Mouse (Mus musculus) heart, embryonic 10.5 days (tissue): ENCODE measurements around the gene Gm2a. TPM values are rescaled to one million over a fixed set of nuclear protein-coding genes. Genes with fewer than 3 reads are reported as not detected.
"Not testable (repeated sequence)": the region's sequence is repeated elsewhere in the genome, so short reads cannot be mapped to it uniquely, and the experiment has no call there.

Experiments used
- DNase-seq: peaks from one replicate; pipeline ENCODE4 v3.0.0-alpha.2; 2017; ENCODE audit warnings: low spot score
- H3K27ac ChIP-seq: fragments of 300-500 bp; sonication (generic); 2 replicates; pipeline ENCODE4 v1.5.1; 2016; ENCODE audit warnings: mild to moderate bottlenecking
- H3K27me3 ChIP-seq: fragments of 300-500 bp; sonication (generic); 2 replicates; pipeline ENCODE4 v1.6.1; 2016; ENCODE audit warnings: mild to moderate bottlenecking; ENCODE audit not compliant: poor library complexity, insufficient read depth, severe bottlenecking
- H3K36me3 ChIP-seq: fragments of 300-500 bp; sonication (generic); 2 replicates; pipeline ENCODE4 v1.6.1; 2016; ENCODE audit warnings: mild to moderate bottlenecking, moderate library complexity
- H3K4me1 ChIP-seq: fragments of 300-500 bp; sonication (generic); 2 replicates; pipeline ENCODE4 v1.6.1; 2016; ENCODE audit warnings: mild to moderate bottlenecking
- H3K4me3 ChIP-seq: fragments of 300-500 bp; sonication (generic); 2 replicates; pipeline ENCODE4 v1.5.1; 2016; ENCODE audit warnings: mild to moderate bottlenecking, moderate library complexity
- H3K9me3 ChIP-seq: fragments of 300-500 bp; sonication (generic); 2 replicates; pipeline ENCODE4 v1.6.1; 2016; ENCODE audit warnings: mild to moderate bottlenecking, moderate library complexity
- WGBS: fragments of 180-500 bp; shearing (Covaris S2); methylation state at CpG from one replicate; pipeline ENCODE4 v1.1.7; 2016; 5-methylcytosine and 5-hydroxymethylcytosine counted together
- polyA plus RNA-seq: library from polyadenylated mRNA; unstranded; fragments of >200 nt; fragmentation: Nextera tagmentation; extraction: Ambion mirVana; gene quantifications from 2 replicates; pipeline ENCODE4 v1.2.1, GENCODE M21; 2016

The Gm2a gene
- polyA plus RNA-seq, 1 experiment from 2014 or later: 33.5 TPM

DNA sequence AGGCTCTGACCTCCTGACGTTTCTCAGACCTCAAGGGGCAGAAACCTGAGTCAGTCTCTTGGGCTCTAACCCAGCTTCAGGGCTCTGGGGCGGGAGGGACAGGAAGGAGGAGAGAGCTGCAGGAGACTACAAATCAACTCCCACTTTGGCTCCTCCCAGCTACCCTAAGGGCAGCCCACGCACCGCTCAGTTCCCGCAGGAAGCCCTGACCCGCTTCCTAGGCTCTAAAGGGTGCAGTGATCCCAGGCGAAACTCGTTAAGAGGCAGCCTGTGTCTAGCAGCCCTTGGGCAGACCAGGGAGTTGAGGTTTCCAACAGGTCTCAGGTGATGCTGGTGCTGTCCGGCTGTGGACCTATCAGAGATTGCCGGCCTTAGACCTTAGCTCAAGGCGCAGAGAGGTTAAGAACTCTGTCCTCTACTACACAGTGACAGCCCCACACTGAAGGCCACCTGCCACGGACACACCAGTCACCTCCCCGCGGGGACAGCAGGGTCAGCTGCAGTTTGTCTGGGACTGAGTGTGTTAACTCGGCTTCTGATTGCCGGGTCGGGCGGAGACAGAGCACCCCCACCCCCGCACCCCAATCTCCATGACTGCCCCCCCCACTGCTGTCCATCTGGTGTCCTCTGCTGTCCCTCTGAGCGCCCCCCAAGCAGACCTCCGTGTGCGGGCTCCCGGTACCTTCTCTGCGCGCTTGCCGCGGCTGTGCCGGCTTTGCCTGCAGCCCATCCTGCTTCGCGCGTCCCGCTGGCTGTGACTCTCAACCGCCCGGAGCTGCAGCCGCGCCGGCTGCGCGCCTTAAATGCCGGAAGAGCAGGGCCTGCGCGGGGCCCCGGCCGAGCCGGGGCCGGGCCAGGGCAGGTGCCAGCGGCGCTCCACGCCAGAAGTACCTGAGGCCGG, 20.3 kb upstream of the Gm2a start, which contains the start of gene Ccdc69:
Gene Ccdc69 (minus strand): TSS at position 801 of the 901 bp plus-strand sequence.
- under 1% methylated on average over 50 of the region's 50 CpGs for WGBS
- H3K27me3 ChIP-seq: no peaks in the 10 kb centered on the region
- peak within 1 kb of the TSS; percentile 62 for H3K4me3 ChIP-seq
- peak within 1 kb of the TSS; percentile 93 for H3K27ac ChIP-seq
- H3K4me1 ChIP-seq: peaks cover 48% of the 10 kb centered on the region
- DNase-seq: peak; percentile 82
- H3K36me3 ChIP-seq: no peaks in the 10 kb centered on the region
- H3K9me3 ChIP-seq: peaks cover 6% of the 10 kb centered on the region; the same call in 1 of the 2 replicates

DNA sequence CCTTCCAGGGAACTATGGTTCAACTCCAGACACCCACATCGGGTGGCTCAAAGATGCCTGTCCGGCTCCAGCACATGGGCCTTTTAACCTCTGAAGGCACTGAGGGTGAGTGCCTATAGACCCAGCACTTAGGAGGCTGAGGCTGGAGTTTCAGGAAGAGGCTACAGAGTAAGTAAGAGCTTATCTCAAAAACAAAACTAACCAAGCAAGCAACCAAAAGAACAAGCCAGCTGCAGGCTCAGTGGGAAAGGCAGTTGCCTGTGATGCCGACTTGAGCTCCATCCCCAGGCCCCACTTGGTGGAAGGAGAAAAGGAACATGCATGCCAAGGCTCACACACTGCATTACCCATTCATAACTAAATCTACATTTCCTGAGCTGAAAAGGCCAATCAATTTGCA, 19.4 kb upstream of the Gm2a start:
- no peak for DNase-seq
- no peaks in the 10 kb centered on the region for H3K36me3 ChIP-seq
- H3K4me1 ChIP-seq: peaks cover 41% of the 10 kb centered on the region
- H3K27me3 ChIP-seq: no peaks in the 10 kb centered on the region
- peak overlapping the region; percentile 93 for H3K27ac ChIP-seq
- peaks cover 6% of the 10 kb centered on the region; the same call in 1 of the 2 replicates for H3K9me3 ChIP-seq
- WGBS: 44% methylated on average over 3 of the region's 3 CpGs
- H3K4me3 ChIP-seq: peak overlapping the region; percentile 62

DNA sequence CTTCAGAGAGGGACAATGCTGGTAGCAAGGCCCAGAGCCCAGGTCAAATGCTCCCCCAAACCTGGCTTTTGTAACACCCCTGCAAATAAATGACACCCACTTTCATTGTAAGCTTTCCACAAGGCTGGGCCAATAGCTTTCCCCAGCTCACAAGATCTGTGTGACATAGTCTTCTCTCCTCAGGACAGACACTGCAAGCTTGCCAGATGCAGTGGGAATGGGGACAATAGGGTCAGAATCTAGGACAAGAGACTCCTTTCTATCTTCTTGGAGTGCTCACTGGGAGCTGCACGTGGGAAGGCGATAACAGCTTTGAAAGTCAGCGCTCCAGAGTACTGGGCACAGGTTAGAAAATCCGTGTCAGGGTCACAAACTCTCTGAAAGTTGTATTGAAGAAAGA, 18.7 kb upstream of the Gm2a start:
- 74% methylated on average over 4 of the region's 4 CpGs for WGBS
- no peak for DNase-seq
- no peak overlapping the region for H3K4me3 ChIP-seq
- H3K27me3 ChIP-seq: no peaks in the 10 kb centered on the region
- peaks cover 39% of the 10 kb centered on the region for H3K4me1 ChIP-seq
- H3K36me3 ChIP-seq: no peaks in the 10 kb centered on the region
- H3K27ac ChIP-seq: peak overlapping the region; percentile 5; the same call in 1 of the 2 replicates
- H3K9me3 ChIP-seq: peaks cover 6% of the 10 kb centered on the region; the same call in 1 of the 2 replicates

DNA sequence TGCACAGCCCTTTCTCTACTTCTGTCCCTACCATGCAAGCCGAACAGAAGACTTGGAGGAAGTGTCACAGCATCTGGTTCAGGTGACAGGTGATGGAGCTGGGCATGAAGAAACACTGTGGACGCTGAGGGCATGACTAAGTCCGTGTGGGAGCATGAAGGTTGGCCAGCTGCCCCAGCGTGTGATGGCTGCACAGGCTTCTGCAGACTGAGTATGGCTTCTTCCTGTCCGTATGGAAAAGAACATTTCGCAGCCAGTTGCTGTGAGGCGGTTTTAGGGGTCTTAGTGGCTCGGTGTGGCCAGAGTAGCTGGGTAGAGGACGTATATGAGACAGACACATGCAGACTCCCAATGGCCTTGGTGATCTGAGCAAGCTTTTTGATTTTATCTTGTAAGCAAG, 16.7 kb upstream of the Gm2a start:
- Histone ChIP-seq H3K36me3 (no peaks in the 10 kb centered on the region), H3K4me3 (no peak overlapping the region), H3K27me3 (no peaks in the 10 kb centered on the region), H3K27ac (no peak overlapping the region), H3K9me3 (peaks cover 6% of the 10 kb centered on the region; the same call in 1 of the 2 replicates), H3K4me1 (peaks cover 44% of the 10 kb centered on the region)
- 87% methylated on average over 9 of the region's 9 CpGs for WGBS
- DNase-seq: no peak

DNA sequence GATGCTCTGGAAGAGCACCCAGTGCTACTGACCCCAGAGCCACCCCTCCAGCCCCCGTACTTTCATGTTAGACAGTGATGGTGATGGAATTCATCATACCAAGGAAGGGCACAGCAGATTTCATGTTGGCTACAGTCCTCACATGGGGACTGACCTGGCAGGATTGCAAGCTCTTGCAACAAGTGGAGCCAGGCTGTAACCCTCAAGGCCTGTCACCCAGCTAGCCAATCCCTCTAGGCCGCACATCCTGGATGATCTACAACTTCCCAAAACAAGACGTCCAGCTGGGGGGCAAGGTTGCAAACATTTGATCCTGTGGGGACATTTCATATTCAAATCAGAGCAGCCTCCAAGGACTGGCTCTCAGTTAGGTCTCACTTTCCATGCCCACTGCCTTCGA, 13.3 kb upstream of the Gm2a start:
- Histone ChIP-seq H3K4me1 (peaks cover 14% of the 10 kb centered on the region), H3K9me3 (peaks cover 6% of the 10 kb centered on the region; the same call in 1 of the 2 replicates), H3K36me3 (no peaks in the 10 kb centered on the region), H3K27me3 (no peaks in the 10 kb centered on the region), H3K27ac (peak overlapping the region; percentile 89), H3K4me3 (no peak overlapping the region)
- no peak for DNase-seq
- WGBS: 61% methylated on average over 4 of the region's 4 CpGs

DNA sequence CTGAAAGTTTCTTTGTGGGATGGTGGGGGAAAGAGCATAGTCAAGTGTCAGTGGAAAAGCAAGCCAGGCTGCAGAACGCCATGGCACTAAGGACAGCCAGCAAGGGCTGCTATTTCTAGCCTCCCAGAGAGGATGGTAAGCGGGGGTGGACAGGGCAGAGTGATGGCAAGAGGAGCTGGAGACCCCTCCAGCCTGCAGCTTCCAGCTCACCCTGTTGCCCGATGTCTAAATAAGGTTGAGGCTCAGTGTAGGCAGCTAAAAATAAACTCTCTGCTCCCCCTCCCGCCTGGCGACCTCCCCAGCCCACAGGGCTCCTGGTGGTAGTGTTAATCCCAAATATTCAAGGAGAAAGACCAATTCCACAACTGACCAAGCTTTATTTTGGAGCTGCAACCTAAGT, 12.5 kb upstream of the Gm2a start:
- Histone ChIP-seq H3K4me1 (peaks cover 14% of the 10 kb centered on the region), H3K27me3 (no peaks in the 10 kb centered on the region), H3K4me3 (no peak overlapping the region), H3K9me3 (0 out of 2 replicates have a peak, but pooled peaks cover 2% of the 10 kb centered on the region), H3K27ac (peak overlapping the region; percentile 89), H3K36me3 (no peaks in the 10 kb centered on the region)
- WGBS: 28% methylated on average over 5 of the region's 5 CpGs
- DNase-seq: peak; percentile 87

DNA sequence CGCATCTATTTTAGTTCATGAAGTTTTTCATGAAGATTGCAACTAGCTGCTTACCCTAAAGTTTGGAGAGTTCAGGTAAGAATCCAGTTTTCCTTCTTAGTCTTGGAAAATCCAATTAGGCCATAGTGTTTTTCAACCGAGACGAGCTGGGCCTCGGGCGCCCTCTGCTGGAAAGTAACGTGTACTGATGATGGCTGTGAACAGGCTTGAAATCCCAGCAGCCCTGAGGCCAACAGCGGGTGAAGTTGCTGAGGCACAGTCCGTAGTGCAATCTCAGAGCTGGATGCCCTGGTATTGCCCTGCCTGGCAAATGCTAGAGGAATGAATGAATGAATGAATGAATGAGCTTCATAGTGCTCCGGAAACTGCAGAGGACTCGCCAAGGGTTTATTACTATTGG, 10.9 kb upstream of the Gm2a start:
- 6% methylated on average over 10 of the region's 10 CpGs for WGBS
- DNase-seq: peak; percentile 89
- peak overlapping the region; percentile 89 for H3K27ac ChIP-seq

DNA sequence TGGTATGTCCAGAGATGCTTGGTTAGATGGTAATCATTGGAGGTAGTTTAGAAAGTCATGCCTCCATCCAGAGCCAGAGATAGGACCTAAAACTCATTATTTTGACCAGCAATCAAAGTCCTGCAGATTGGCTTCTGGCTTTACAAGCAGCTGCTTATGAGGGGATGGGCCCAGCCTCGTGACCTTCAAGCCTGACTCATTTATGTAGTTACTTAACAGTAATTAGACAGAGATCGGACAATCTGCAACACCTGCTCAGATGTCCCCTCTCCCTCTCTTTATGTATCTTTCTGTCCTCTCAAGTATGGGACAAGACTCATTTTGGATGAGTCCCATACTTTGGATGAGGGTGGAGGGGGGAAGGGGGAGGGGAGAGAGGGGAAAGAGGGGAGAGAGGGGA, 8.0 kb upstream of the Gm2a start:
- Histone ChIP-seq H3K4me3 (no peak overlapping the region), H3K9me3 (no peaks in the 10 kb centered on the region), H3K27ac (no peak overlapping the region), H3K36me3 (no peaks in the 10 kb centered on the region), H3K27me3 (0 out of 2 replicates have a peak, but pooled peaks cover 4% of the 10 kb centered on the region), H3K4me1 (peaks cover 8% of the 10 kb centered on the region)
- WGBS: 77% methylated on average over 2 of the region's 2 CpGs
- DNase-seq: no peak

More for the DNA sequence above, 10.9 kb upstream of the Gm2a start:
- Histone ChIP-seq H3K4me1 (peaks cover 14% of the 10 kb centered on the region), H3K27me3 (0 out of 2 replicates have a peak, but pooled peaks cover 4% of the 10 kb centered on the region), H3K4me3 (no peak overlapping the region; the same call in 1 of the 2 replicates), H3K9me3 (no peaks in the 10 kb centered on the region), H3K36me3 (no peaks in the 10 kb centered on the region)

DNA sequence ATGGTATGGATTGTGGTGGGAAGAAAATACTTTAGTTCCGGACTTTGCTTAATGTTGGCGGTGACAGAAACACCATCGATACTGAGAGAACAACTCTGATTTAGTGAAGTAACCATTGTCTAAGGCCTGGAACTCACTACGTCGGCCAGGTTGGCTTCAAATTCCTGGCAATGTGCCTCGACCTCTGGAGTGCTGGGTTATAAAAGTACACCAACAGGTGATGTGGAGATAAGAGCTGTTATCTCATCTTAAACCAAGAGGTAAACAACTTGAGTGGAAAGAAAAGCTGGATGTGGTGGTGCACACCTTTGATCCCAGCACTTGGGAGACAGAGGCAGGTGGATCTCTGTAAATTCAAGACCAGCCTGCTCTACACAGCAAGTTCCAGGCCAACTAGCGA, 4.8 kb upstream of the Gm2a start:
- 79% methylated on average over 7 of the region's 7 CpGs for WGBS
- H3K27me3 ChIP-seq: 0 out of 2 replicates have a peak, but pooled peaks cover 4% of the 10 kb centered on the region
- H3K4me1 ChIP-seq: peaks cover 11% of the 10 kb centered on the region
- no peaks in the 10 kb centered on the region for H3K36me3 ChIP-seq
- no peak for DNase-seq
- H3K4me3 ChIP-seq: no peak overlapping the region
- no peaks in the 10 kb centered on the region for H3K9me3 ChIP-seq
- no peak overlapping the region for H3K27ac ChIP-seq

DNA sequence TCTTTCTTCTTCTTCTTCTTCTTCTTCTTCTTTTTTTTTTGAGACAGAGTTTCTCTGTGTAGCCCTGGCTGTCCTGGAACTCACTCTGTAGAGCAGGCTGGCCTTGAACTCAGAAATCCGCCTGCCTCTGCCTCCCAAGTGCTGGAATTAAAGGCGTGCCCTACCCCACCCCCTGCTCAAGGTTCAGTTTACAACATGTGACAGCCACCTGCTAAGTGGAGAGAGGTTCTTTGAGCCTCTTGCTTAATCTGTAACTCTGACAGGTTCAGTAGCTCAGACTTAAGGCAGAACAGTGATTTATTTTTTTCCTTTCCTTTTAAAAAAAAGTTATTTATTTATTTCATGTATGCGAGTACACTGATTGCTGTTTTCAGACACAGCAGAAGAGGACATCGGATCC, 1.6 kb upstream of the Gm2a start:
- not testable (repeated sequence) for H3K27ac ChIP-seq, DNase-seq, H3K9me3 ChIP-seq, H3K27me3 ChIP-seq, H3K36me3 ChIP-seq, H3K4me3 ChIP-seq
- WGBS: 85% methylated on average over 4 of the region's 4 CpGs
- H3K4me1 ChIP-seq: peaks cover 24% of the 10 kb centered on the region

DNA sequence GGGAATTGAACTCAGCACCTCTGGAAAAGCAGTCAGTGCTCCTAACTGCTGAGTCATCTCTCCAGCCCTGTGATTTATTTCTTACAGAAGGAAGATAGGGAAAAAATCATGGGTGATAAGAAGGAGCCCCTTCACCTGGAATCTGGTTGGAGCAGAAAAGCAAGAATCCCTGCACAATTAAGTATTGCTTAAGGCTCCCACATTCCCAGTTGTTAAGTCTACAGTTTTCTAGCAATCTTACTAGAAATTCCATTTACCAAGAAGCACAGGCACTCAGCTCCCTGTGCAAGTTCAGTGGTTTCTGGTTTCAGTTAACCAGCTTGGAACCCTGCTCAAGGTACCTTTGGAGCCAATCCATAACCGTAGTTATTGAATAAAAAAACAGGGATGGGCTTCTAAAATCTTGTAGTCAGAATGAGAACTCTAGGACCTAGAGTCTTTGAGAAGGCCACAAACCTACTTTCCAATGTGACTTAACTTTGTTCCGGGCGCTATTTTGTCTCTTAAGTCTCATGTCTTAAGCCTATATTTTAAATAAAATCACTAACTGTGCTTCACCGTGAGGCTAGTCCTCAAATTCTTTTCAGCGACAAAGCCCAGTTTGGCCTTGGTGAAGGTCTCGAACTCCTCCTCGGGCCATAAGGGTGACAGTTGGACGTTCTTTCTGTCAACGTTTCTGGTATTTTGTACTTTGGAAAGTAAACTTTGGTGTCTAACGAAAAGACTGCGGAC, 1.0 kb upstream of the Gm2a start:
- H3K4me1 ChIP-seq: peaks cover 24% of the 10 kb centered on the region
- H3K4me3 ChIP-seq: peak overlapping the region; percentile 70
- peak overlapping the region; percentile 82 for H3K27ac ChIP-seq
- no peaks in the 10 kb centered on the region for H3K27me3 ChIP-seq
- peaks cover under 1% of the 10 kb centered on the region; the same call in 1 of the 2 replicates for H3K36me3 ChIP-seq
- DNase-seq: no peak
- no peaks in the 10 kb centered on the region for H3K9me3 ChIP-seq
- WGBS: 33% methylated on average over 11 of the region's 11 CpGs

DNA sequence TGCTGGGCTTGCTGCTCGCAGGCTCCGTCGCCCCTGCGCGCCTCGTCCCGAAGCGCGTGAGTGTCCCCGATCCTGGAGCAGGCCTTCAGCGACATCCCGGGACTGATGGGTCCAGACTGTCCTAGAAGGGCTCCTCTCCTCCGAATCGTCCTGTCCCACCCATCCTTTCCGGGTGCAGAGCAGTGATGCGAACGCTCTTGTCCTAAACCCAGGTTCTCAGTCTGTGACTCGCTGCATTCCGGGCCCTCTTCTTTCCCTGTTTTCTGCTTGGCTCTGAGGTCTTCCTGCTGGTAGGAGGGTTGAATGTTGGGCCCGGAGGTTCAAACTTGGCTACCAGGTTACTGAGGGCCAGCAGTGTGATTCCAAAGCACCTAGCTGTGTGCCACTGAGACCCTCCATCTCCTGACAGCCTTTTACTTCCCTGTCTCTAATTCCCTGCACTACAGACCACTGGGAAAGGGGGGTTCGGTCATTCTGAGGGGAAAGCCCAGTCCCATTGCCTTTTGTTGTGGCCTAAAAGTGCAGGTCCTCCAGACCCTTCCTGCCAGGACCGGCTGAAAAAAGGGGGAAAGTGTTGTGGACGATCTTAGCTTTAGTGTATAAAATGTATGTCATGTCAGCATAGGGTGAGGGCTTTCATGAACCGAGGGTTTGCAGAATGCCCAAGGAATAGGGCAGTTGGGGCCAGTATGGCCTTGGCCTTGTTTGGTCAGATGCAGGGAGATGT, 437 bp downstream of the Gm2a start:
- peak overlapping the region; percentile 82 for H3K27ac ChIP-seq
- peaks cover 27% of the 10 kb centered on the region for H3K4me1 ChIP-seq
- peak overlapping the region; percentile 70 for H3K4me3 ChIP-seq
- DNase-seq: peak; percentile 81
- peaks cover 2% of the 10 kb centered on the region; the same call in 1 of the 2 replicates for H3K36me3 ChIP-seq
- 15% methylated on average over 24 of the region's 24 CpGs for WGBS
- no peaks in the 10 kb centered on the region for H3K9me3 ChIP-seq
- no peaks in the 10 kb centered on the region for H3K27me3 ChIP-seq
